Mouse (Mus musculus) erythroblast, embryonic 14.5 days (primary cell): Measurements from ENCODE around the gene Tmem94. TPM values are rescaled to one million over a fixed set of nuclear protein-coding genes. Genes with fewer than 3 reads are reported as not detected.
A peak's percentile ranks its signal among the peaks of the same experiment; 100 is the strongest.

Experiments used
- H3K27me3 ChIP-seq: 2 replicates; pipeline ENCODE4 v1.6.1; 2012; ENCODE audit warnings: inconsistent platforms; ENCODE audit not compliant: control insufficient read depth
- H3K36me3 ChIP-seq: 2 replicates; pipeline ENCODE4 v1.6.1; 2012; ENCODE audit warnings: mild to moderate bottlenecking, inconsistent platforms; ENCODE audit not compliant: control insufficient read depth
- H3K4me1 ChIP-seq: 2 replicates; pipeline ENCODE4 v1.6.1; 2012; ENCODE audit warnings: inconsistent platforms; ENCODE audit not compliant: control insufficient read depth
- H3K4me3 ChIP-seq: replicated peaks from 2 replicates; pipeline ENCODE3; 2012; ENCODE audit warnings: moderate library complexity, mild to moderate bottlenecking, inconsistent platforms
- H3K9me3 ChIP-seq: 2 replicates; pipeline ENCODE4 v1.6.1; 2012; ENCODE audit warnings: low read length, inconsistent platforms, mixed read lengths; ENCODE audit not compliant: control insufficient read depth
- GATA1 ChIP-seq: IDR thresholded peaks from 2 replicates; pipeline ENCODE4 v1.6.1; 2012; ENCODE audit warnings: low read length, inconsistent platforms, mixed read lengths
- TAL1 ChIP-seq: IDR thresholded peaks from 3 replicates; pipeline ENCODE4 v1.6.1; 2012; ENCODE audit warnings: low read length, inconsistent platforms, mixed read lengths
- polyA plus RNA-seq: library from polyadenylated mRNA; stranded (reverse); fragments of >175 nt; gene quantifications from 2 replicates; pipeline ENCODE4 v1.2.3, GENCODE M21; 2012

The Tmem94 gene
- polyA plus RNA-seq, 1 experiment, result 6.1 TPM

DNA sequence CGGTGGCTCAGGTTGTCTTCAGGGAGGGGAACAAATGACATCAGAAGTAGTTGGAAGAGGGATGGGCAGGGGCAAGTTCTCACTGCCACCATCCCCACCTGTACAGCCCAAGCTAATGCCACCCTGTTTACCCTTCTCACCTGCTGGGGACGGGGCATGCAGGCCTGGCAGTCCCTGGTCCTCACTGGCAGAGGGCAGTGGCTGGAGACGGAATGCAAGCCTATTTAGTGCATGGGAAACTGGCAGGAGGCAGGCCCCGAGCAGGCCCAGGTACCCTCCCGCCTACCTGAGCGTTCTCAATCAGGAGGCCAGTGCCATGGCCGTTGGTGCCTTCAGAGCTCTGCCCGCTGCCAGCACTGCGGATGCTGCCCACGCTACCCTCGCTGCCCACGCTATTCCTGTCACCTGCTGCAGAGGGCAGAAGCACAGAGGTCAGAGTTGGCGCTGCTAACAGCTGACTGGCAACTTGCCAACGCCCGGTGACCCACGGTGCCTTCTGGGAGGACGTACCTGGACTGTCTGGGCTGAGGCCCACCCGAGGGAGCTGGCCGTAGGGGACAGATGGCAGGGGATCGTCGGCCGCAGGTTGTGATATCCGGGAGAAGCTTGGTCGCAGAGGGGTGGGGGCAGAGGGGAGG is 38.0 kb downstream of the Tmem94 start:
- H3K27me3 ChIP-seq, result no peaks in the 10 kb centered on the region
- TF ChIP-seq TAL1 (no peak), GATA1 (no peak)
- peak overlapping the region; percentile 71 for H3K4me3 ChIP-seq
- H3K4me1 ChIP-seq, result peaks cover 80% of the 10 kb centered on the region
- H3K36me3 ChIP-seq, result peaks cover 99% of the 10 kb centered on the region
- H3K9me3 ChIP-seq, result peaks cover 7% of the 10 kb centered on the region

DNA sequence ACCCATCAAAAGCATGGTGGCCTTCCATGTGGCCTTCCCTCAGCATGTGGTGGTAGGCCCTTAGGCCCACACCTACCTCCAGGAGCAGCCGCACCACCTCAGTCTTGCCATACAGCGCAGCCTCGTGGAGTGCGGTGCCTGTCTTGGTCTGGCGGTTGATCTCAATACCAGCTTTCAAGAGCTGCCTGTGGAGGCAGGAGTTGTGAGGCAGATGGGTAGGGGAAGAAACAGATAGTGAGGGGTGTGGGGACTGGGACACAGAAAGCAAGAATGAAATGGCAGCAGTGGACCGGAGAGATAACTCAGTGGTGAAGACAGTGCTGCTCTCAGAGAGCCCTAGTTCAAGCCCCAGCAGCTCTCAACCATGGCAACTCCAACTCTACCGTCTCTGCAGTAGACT is 39.8 kb downstream of the Tmem94 start:
- Histone ChIP-seq H3K27me3 (no peaks in the 10 kb centered on the region), H3K4me1 (peaks cover 91% of the 10 kb centered on the region), H3K36me3 (peaks cover 99% of the 10 kb centered on the region), H3K9me3 (peaks cover 7% of the 10 kb centered on the region), H3K4me3 (peak overlapping the region; percentile 71)
- TF ChIP-seq TAL1 (peak; percentile 81), GATA1 (peak; percentile 79)

GRCm38 (mm10) chr11:115806154-115806553 is 40.9 kb downstream of the Tmem94 start:
- Histone ChIP-seq H3K4me1 (peaks cover 96% of the 10 kb centered on the region), H3K36me3 (peaks cover 99% of the 10 kb centered on the region), H3K9me3 (peaks cover 7% of the 10 kb centered on the region), H3K27me3 (no peaks in the 10 kb centered on the region), H3K4me3 (no peak overlapping the region)
- TF ChIP-seq GATA1, result no peak
- no peak for TF ChIP-seq TAL1

- H3K4me1 ChIP-seq, result peaks cover 97% of the 10 kb centered on the region
- TF ChIP-seq TAL1, result no peak
- TF ChIP-seq GATA1, result no peak
- H3K36me3 ChIP-seq, result peaks cover 99% of the 10 kb centered on the region
- H3K9me3 ChIP-seq, result peaks cover 7% of the 10 kb centered on the region
- no peaks in the 10 kb centered on the region for H3K27me3 ChIP-seq
- no peak overlapping the region for H3K4me3 ChIP-seq
Observed at GRCm38 (mm10) chr11:115807306-115807705, 42.1 kb downstream of the Tmem94 start.

DNA sequence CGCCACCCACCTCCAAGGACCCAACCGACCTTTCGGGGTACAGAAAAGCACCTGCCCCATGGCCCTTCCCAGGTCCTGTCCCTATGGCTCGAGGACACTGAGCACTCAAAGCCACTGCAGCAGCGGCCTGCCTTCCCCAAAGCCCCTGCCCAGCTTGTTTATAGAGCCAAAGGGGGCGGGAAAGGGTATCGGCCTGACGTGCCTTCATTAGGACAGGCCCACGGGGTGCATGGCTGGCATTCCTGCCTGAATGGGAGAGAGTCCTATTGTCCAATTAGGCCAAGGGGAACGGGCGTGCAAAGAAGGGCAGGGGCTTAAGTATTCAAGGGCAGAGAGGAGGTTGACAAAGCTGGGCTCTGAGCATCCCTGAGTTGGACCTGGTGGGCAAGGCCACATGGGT is 42.7 kb downstream of the Tmem94 start:
- TF ChIP-seq TAL1 (no peak), GATA1 (no peak)
- peaks cover 96% of the 10 kb centered on the region for H3K36me3 ChIP-seq
- peaks cover 97% of the 10 kb centered on the region for H3K4me1 ChIP-seq
- peak overlapping the region; percentile 8 for H3K4me3 ChIP-seq
- H3K27me3 ChIP-seq, result peaks cover 3% of the 10 kb centered on the region
- peaks cover 7% of the 10 kb centered on the region for H3K9me3 ChIP-seq

GRCm38 (mm10) chr11:115808696-115809310 is 43.6 kb downstream of the Tmem94 start:
- peak overlapping the region; percentile 29 for H3K4me3 ChIP-seq
- peaks cover 88% of the 10 kb centered on the region for H3K36me3 ChIP-seq
- H3K27me3 ChIP-seq, result peaks cover 3% of the 10 kb centered on the region
- H3K9me3 ChIP-seq, result peaks cover under 1% of the 10 kb centered on the region
- TF ChIP-seq GATA1, result no peak
- TF ChIP-seq TAL1, result no peak
- H3K4me1 ChIP-seq, result peaks cover 93% of the 10 kb centered on the region

DNA sequence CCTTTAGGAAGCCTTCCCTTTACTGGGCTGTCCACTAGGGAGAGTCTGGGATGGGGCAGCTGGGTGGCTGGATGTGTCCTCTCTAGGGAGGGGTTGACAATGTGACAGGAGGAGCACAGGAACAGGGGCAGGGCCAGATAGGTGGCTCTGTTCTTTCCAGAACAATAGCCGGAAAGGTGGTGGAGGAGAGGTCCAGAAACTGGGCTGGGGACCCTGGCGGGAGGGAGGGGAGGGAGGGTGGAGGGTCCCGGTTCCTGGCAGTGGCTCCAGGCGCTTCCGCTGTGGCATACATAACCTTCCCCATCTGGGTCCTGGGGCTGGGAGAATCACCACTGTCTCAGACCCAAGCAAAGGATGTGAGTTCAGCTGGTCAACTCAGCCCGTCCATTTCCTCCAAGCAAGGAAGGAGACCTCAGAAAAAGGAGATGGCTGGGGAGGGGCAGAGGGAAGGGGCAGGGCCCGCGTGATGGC is 44.1 kb downstream of the Tmem94 start:
- H3K9me3 ChIP-seq, result no peaks in the 10 kb centered on the region
- TF ChIP-seq TAL1, result no peak
- no peak for TF ChIP-seq GATA1
- H3K36me3 ChIP-seq, result peaks cover 82% of the 10 kb centered on the region
- peak overlapping the region; percentile 29 for H3K4me3 ChIP-seq
- peaks cover 94% of the 10 kb centered on the region for H3K4me1 ChIP-seq
- peaks cover 3% of the 10 kb centered on the region for H3K27me3 ChIP-seq

GRCm38 (mm10) chr11:115810377-115810776 is 45.1 kb downstream of the Tmem94 start:
- Histone ChIP-seq H3K27me3 (peaks cover 3% of the 10 kb centered on the region), H3K36me3 (peaks cover 72% of the 10 kb centered on the region), H3K4me3 (peak overlapping the region; percentile 23), H3K4me1 (peaks cover 93% of the 10 kb centered on the region), H3K9me3 (no peaks in the 10 kb centered on the region)
- no peak for TF ChIP-seq GATA1
- no peak for TF ChIP-seq TAL1

GRCm38 (mm10) chr11:115811381-115812093 is 46.3 kb downstream of the Tmem94 start:
- Histone ChIP-seq H3K27me3 (peaks cover 3% of the 10 kb centered on the region), H3K4me3 (peak overlapping the region; percentile 94), H3K36me3 (peaks cover 71% of the 10 kb centered on the region), H3K4me1 (peaks cover 91% of the 10 kb centered on the region), H3K9me3 (no peaks in the 10 kb centered on the region)
- no peak for TF ChIP-seq GATA1
- no peak for TF ChIP-seq TAL1
